Mouse (Mus musculus) heart, embryonic 11.5 days (tissue): ENCODE results near the gene Fbxl13. TPM values are rescaled to one million over a fixed set of nuclear protein-coding genes. Genes with fewer than 3 reads are reported as not detected.
A peak's percentile ranks its signal among the peaks of the same experiment; 100 is the strongest.

ENCODE experiments used
- ATAC-seq: fragments of 200-750 bp; cut with Nextera tagmentation; replicated peaks from 2 replicates; pipeline ENCODE4 v1.8.0; 2017; ENCODE audit warnings: moderate library complexity; ENCODE audit not compliant: insufficient number of reproducible peaks, low FRiP score, low TSS enrichment
- H3K27ac ChIP-seq: fragments of 300-500 bp; sonication (generic); 2 replicates; pipeline ENCODE4 v1.5.1; 2014; ENCODE audit warnings: mild to moderate bottlenecking, low read depth, low read length
- H3K27me3 ChIP-seq: fragments of 300-500 bp; sonication (generic); 2 replicates; pipeline ENCODE4 v1.6.1; 2014; ENCODE audit warnings: mild to moderate bottlenecking, low read length, mixed read lengths; ENCODE audit not compliant: control insufficient read depth, insufficient read depth
- H3K36me3 ChIP-seq: fragments of 300-500 bp; sonication (generic); 2 replicates; pipeline ENCODE4 v1.6.1; 2014; ENCODE audit warnings: mild to moderate bottlenecking, low read length, moderate library complexity, mixed read lengths; ENCODE audit not compliant: control insufficient read depth, insufficient read depth
- H3K4me1 ChIP-seq: fragments of 300-500 bp; sonication (generic); 2 replicates; pipeline ENCODE4 v1.6.1; 2014; ENCODE audit warnings: low read length; ENCODE audit not compliant: control insufficient read depth, insufficient read depth
- H3K4me2 ChIP-seq: fragments of 300-500 bp; sonication (generic); 2 replicates; pipeline ENCODE4 v1.6.1; 2014; ENCODE audit warnings: mild to moderate bottlenecking, moderate library complexity
- H3K4me3 ChIP-seq: fragments of 300-500 bp; sonication (generic); 2 replicates; pipeline ENCODE4 v1.5.1; 2014; ENCODE audit warnings: low read depth, low read length
- H3K9ac ChIP-seq: fragments of 300-500 bp; sonication (generic); 2 replicates; pipeline ENCODE4 v1.6.1; 2014; ENCODE audit warnings: mild to moderate bottlenecking, low read depth, low read length, moderate library complexity
- H3K9me3 ChIP-seq: fragments of 300-500 bp; sonication (generic); replicated peaks from 2 replicates; pipeline ENCODE4 v1.6.1; 2016; ENCODE audit warnings: low read length; ENCODE audit not compliant: control insufficient read depth
- WGBS: fragments of 180-500 bp; shearing (Covaris S2); extraction: QIAGEN DNeasy Blood & Tissue Kit; methylation state at CpG from one replicate; pipeline ENCODE4 v1.1.7; 2014; ENCODE audit not compliant: insufficient replicate concordance; 5-methylcytosine and 5-hydroxymethylcytosine counted together
- polyA plus RNA-seq: library from polyadenylated mRNA; unstranded; fragments of >200 nt; fragmentation: Nextera tagmentation; extraction: Ambion mirVana; gene quantifications from 2 replicates; pipeline ENCODE4 v1.2.1, GENCODE M21; 2014

Fbxl13 gene
- polyA plus RNA-seq = 0.06 and 0.20 TPM in 2 replicates

- H3K4me1 ChIP-seq = peaks cover 3% of the 10 kb centered on the region; the same call in 1 of the 2 replicates
- peaks cover 17% of the 10 kb centered on the region for H3K36me3 ChIP-seq
- peak within 1 kb of the TSS; percentile 68 for H3K4me2 ChIP-seq
- peak within 1 kb of the TSS; percentile 86 for H3K9ac ChIP-seq
- peak within 1 kb of the TSS; percentile 71 for H3K27ac ChIP-seq
- WGBS = 1% methylated on average over 35 of the region's 40 CpGs
- peak; percentile 98 for ATAC-seq
- H3K4me3 ChIP-seq = peak within 1 kb of the TSS; percentile 75
- no peaks in the 10 kb centered on the region for H3K9me3 ChIP-seq
- no peaks in the 10 kb centered on the region for H3K27me3 ChIP-seq
Observed at GRCm38 (mm10) chr5:21645439-21646132, at the start of gene Fbxl13, which contains the start of gene Armc10. Fbxl13 (minus strand) TSS chr5:21645634. Armc10 (plus strand) TSS chr5:21645813.

GRCm38 (mm10) chr5:21694854-21695490 is 49.5 kb upstream of the Fbxl13 start:
- no peak for ATAC-seq
- WGBS = 80% methylated on average over 3 of the region's 3 CpGs

GRCm38 (mm10) chr5:21693372-21693870 is 48.0 kb upstream of the Fbxl13 start:
- Histone ChIP-seq H3K27ac (no peak overlapping the region), H3K36me3 (no peaks in the 10 kb centered on the region), H3K27me3 (no peaks in the 10 kb centered on the region), H3K4me2 (no peak overlapping the region), H3K9ac (no peak overlapping the region), H3K4me1 (no peaks in the 10 kb centered on the region), H3K4me3 (no peak overlapping the region), H3K9me3 (no peaks in the 10 kb centered on the region)
- no peak for ATAC-seq
- WGBS = 61% methylated on average over 3 of the region's 3 CpGs

More at GRCm38 (mm10) chr5:21694854-21695490, 49.5 kb upstream of the Fbxl13 start:
- Histone ChIP-seq H3K4me2 (no peak overlapping the region), H3K27ac (no peak overlapping the region), H3K36me3 (no peaks in the 10 kb centered on the region), H3K9ac (no peak overlapping the region), H3K4me3 (no peak overlapping the region), H3K27me3 (no peaks in the 10 kb centered on the region), H3K9me3 (no peaks in the 10 kb centered on the region), H3K4me1 (no peaks in the 10 kb centered on the region)

- H3K36me3 ChIP-seq = no peaks in the 10 kb centered on the region
- no peak overlapping the region for H3K9ac ChIP-seq
- H3K4me1 ChIP-seq = no peaks in the 10 kb centered on the region
- no peak overlapping the region for H3K4me2 ChIP-seq
- WGBS = 91% methylated on average over 5 of the region's 5 CpGs
- H3K27me3 ChIP-seq = no peaks in the 10 kb centered on the region
- H3K9me3 ChIP-seq = no peaks in the 10 kb centered on the region
- H3K27ac ChIP-seq = no peak overlapping the region
- H3K4me3 ChIP-seq = no peak overlapping the region
- no peak for ATAC-seq
Observed at GRCm38 (mm10) chr5:21692230-21692629, 46.8 kb upstream of the Fbxl13 start.

- Histone ChIP-seq H3K9ac (no peak overlapping the region), H3K27me3 (no peaks in the 10 kb centered on the region), H3K36me3 (no peaks in the 10 kb centered on the region), H3K27ac (no peak overlapping the region), H3K4me2 (no peak overlapping the region), H3K4me1 (no peaks in the 10 kb centered on the region), H3K4me3 (no peak overlapping the region), H3K9me3 (no peaks in the 10 kb centered on the region)
- ATAC-seq = no peak
- WGBS = 35% methylated on average over 4 of the region's 4 CpGs
Observed at GRCm38 (mm10) chr5:21687042-21687441, 41.6 kb upstream of the Fbxl13 start.

GRCm38 (mm10) chr5:21685001-21685400 is 39.6 kb upstream of the Fbxl13 start:
- Histone ChIP-seq H3K27me3 (no peaks in the 10 kb centered on the region), H3K27ac (no peak overlapping the region), H3K4me3 (no peak overlapping the region), H3K36me3 (no peaks in the 10 kb centered on the region), H3K9me3 (no peaks in the 10 kb centered on the region), H3K4me1 (0 out of 2 replicates have a peak, but pooled peaks cover 5% of the 10 kb centered on the region), H3K9ac (no peak overlapping the region), H3K4me2 (no peak overlapping the region)
- 63% methylated on average over 10 of the region's 10 CpGs for WGBS
- no peak for ATAC-seq

GRCm38 (mm10) chr5:21683811-21684210 is 38.4 kb upstream of the Fbxl13 start:
- no peak overlapping the region for H3K4me2 ChIP-seq
- no peak overlapping the region for H3K4me3 ChIP-seq
- 84% methylated on average over 9 of the region's 9 CpGs for WGBS
- ATAC-seq = no peak
- no peaks in the 10 kb centered on the region for H3K9me3 ChIP-seq
- no peak overlapping the region for H3K9ac ChIP-seq
- H3K27ac ChIP-seq = no peak overlapping the region
- no peaks in the 10 kb centered on the region for H3K36me3 ChIP-seq
- H3K27me3 ChIP-seq = no peaks in the 10 kb centered on the region
- H3K4me1 ChIP-seq = 0 out of 2 replicates have a peak, but pooled peaks cover 5% of the 10 kb centered on the region

- ATAC-seq = no peak
- Histone ChIP-seq H3K27ac (no peak overlapping the region), H3K9ac (no peak overlapping the region), H3K27me3 (no peaks in the 10 kb centered on the region), H3K4me3 (no peak overlapping the region), H3K36me3 (no peaks in the 10 kb centered on the region), H3K4me1 (0 out of 2 replicates have a peak, but pooled peaks cover 5% of the 10 kb centered on the region), H3K4me2 (no peak overlapping the region), H3K9me3 (no peaks in the 10 kb centered on the region)
- 78% methylated on average over 5 of the region's 5 CpGs for WGBS
Observed at GRCm38 (mm10) chr5:21680940-21681339, 35.5 kb upstream of the Fbxl13 start.
